Mouse (Mus musculus) embryonic facial prominence, embryonic 14.5 days (tissue): Measurements from ENCODE around the gene D630045J12Rik. TPM values are rescaled to one million over a fixed set of nuclear protein-coding genes. Genes with fewer than 3 reads are reported as not detected.
A peak's percentile ranks its signal among the peaks of the same experiment; 100 is the strongest.

Source experiments
- ATAC-seq: fragments of 200-750 bp; cut with Nextera tagmentation; 2 replicates; pipeline ENCODE4 v1.8.0; 2017; ENCODE audit warnings: low read depth, moderate number of reproducible peaks, moderate TSS enrichment
- DNase-seq: peaks from one replicate; pipeline ENCODE4 v3.0.0-alpha.2; 2015; ENCODE audit warnings: low spot score
- H3K27ac ChIP-seq: fragments of 300-500 bp; sonication (generic); replicated peaks from 2 replicates; pipeline ENCODE4 v1.5.1; 2014; ENCODE audit warnings: low read depth, mild to moderate bottlenecking, low read length, moderate library complexity
- H3K27me3 ChIP-seq: fragments of 300-500 bp; sonication (generic); replicated peaks from 2 replicates; pipeline ENCODE4 v1.6.1; 2014; ENCODE audit warnings: low read length; ENCODE audit not compliant: control insufficient read depth, insufficient read depth
- H3K36me3 ChIP-seq: fragments of 300-500 bp; sonication (generic); 2 replicates; pipeline ENCODE4 v1.6.1; 2014; ENCODE audit warnings: low read length, mixed read lengths; ENCODE audit not compliant: control insufficient read depth, insufficient read depth
- H3K4me1 ChIP-seq: fragments of 300-500 bp; sonication (generic); 2 replicates; pipeline ENCODE4 v1.6.1; 2014; ENCODE audit warnings: antibody characterized with exemption, low read length; ENCODE audit not compliant: control insufficient read depth, insufficient read depth
- H3K4me2 ChIP-seq: fragments of 300-500 bp; sonication (generic); 2 replicates; pipeline ENCODE4 v1.6.1; 2014; ENCODE audit warnings: low read depth, mild to moderate bottlenecking, low read length, moderate library complexity, mixed read lengths
- H3K4me3 ChIP-seq: fragments of 300-500 bp; sonication (generic); 2 replicates; pipeline ENCODE4 v1.5.1; 2014; ENCODE audit warnings: low read depth, mild to moderate bottlenecking, low read length
- H3K9ac ChIP-seq: fragments of 300-500 bp; sonication (generic); 2 replicates; pipeline ENCODE4 v1.6.1; 2014; ENCODE audit warnings: low read depth, mild to moderate bottlenecking, low read length, moderate library complexity, mixed read lengths
- H3K9me3 ChIP-seq: fragments of 300-500 bp; sonication (generic); 2 replicates; pipeline ENCODE4 v1.6.1; 2016; ENCODE audit warnings: low read length; ENCODE audit not compliant: control insufficient read depth
- WGBS: fragments of 180-500 bp; shearing (Covaris S2); extraction: QIAGEN DNeasy Blood & Tissue Kit; methylation state at CpG from one replicate; pipeline ENCODE4 v1.1.7; 2014; 5-methylcytosine and 5-hydroxymethylcytosine counted together
- polyA plus RNA-seq: library from polyadenylated mRNA; unstranded; fragments of >200 nt; fragmentation: Nextera tagmentation; extraction: Ambion mirVana; gene quantifications from 2 replicates; pipeline ENCODE4 v1.2.1, GENCODE M21; 2014

The D630045J12Rik gene
- polyA plus RNA-seq, 1 experiment from 2014 or later, result 6.0 TPM

DNA sequence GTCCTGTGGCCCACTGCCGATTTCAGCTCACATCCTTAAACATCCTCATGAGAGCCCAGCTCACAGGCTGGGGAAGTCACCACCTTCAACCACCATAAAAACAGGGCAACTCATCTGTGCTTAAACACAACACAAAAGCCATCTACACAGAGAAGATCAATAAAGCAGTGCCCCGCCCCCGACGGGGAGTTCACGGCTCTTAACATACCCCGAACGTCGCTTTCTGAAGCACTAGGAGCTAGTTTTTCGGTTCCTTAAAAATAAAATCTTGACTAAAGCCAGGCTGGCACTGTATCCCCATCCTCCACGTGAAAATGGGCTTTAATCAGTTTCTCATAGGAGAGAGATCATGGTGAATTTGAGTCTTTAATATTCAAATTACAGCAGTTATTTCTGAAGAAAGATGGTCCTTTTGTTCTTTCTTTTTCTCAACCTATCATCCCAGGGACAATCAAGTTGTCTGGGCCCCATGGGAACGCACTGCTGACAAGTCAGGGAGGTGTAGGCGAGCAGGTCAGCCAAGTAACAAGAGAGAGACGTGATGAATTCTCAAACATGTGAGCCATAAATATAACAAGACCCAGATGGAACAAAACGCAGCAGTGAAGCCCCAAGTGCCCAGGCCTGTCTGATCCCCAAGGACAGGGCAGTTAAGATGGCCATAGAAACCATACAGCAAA lies 90.8 kb downstream of the D630045J12Rik start:
- 63% methylated on average over 14 of the region's 14 CpGs for WGBS

DNA sequence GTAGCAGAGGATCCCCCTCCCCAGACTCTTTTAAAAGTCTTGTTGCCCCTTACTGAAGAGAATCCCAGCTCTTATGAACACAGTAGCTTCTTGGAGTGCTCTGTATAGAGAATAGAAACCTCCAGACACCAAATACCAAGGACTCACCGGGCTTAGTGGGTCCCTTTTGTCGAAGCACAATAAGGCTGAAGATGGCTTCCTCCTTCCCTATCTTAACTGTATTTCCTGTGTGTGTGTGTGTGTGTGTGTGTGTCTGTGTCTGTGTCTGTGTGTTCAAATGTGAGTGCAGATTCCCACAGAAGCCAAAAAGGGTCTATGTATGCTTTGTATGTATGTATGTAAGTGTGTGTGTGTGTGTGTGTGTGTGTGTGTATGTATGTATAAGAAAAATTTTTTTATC lies 93.3 kb downstream of the D630045J12Rik start:
- H3K4me1 ChIP-seq, result peaks cover 5% of the 10 kb centered on the region
- WGBS, result 71% methylated on average over 2 of the region's 2 CpGs
- no peaks in the 10 kb centered on the region for H3K9me3 ChIP-seq
- H3K27ac ChIP-seq, result no peak overlapping the region; the same call in 1 of the 2 replicates
- no peak overlapping the region for H3K4me3 ChIP-seq
- no peak overlapping the region for H3K4me2 ChIP-seq
- no peak overlapping the region for H3K9ac ChIP-seq
- peaks cover 16% of the 10 kb centered on the region; the same call in 1 of the 2 replicates for H3K36me3 ChIP-seq
- H3K27me3 ChIP-seq, result no peaks in the 10 kb centered on the region
- DNase-seq (no peak), ATAC-seq (no peak)

More for the DNA sequence above, 90.8 kb downstream of the D630045J12Rik start:
- no peaks in the 10 kb centered on the region for H3K9me3 ChIP-seq
- no peak for DNase-seq
- no peak overlapping the region for H3K4me2 ChIP-seq
- no peak overlapping the region for H3K4me3 ChIP-seq
- H3K36me3 ChIP-seq, result peaks cover 14% of the 10 kb centered on the region
- no peaks in the 10 kb centered on the region for H3K27me3 ChIP-seq
- peaks cover 10% of the 10 kb centered on the region for H3K4me1 ChIP-seq
- no peak for ATAC-seq
- no peak overlapping the region for H3K9ac ChIP-seq
- H3K27ac ChIP-seq, result no peak overlapping the region

DNA sequence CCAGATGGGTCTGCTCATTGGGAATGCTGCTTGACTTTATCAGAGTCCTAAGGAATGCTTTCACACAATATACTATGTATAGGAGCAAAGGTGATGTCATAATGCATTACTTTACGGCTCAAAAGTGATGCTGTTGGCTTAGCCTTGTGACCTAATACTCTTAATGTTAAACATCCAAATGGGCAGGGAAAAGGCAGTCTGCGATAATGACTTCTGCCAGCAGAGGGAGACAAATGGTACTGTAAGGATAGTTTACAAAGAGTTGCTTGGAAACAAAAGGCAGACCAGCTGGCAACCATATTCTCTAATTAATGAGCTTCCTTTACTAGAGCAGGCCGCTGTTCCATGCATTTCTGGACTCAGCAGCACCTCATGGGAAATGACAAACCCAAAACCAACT lies 93.7 kb downstream of the D630045J12Rik start:
- no peaks in the 10 kb centered on the region for H3K9me3 ChIP-seq
- DNase-seq (peak; percentile 94), ATAC-seq (peak; percentile 76; the same call in 1 of the 2 replicates)
- H3K4me2 ChIP-seq, result no peak overlapping the region
- peaks cover 2% of the 10 kb centered on the region; the same call in 1 of the 2 replicates for H3K4me1 ChIP-seq
- H3K27ac ChIP-seq, result no peak overlapping the region; the same call in 1 of the 2 replicates
- no peak overlapping the region for H3K4me3 ChIP-seq
- no peak overlapping the region for H3K9ac ChIP-seq
- 9% methylated on average over 3 of the region's 3 CpGs for WGBS
- H3K36me3 ChIP-seq, result peaks cover 20% of the 10 kb centered on the region; the same call in 1 of the 2 replicates
- no peaks in the 10 kb centered on the region for H3K27me3 ChIP-seq

DNA sequence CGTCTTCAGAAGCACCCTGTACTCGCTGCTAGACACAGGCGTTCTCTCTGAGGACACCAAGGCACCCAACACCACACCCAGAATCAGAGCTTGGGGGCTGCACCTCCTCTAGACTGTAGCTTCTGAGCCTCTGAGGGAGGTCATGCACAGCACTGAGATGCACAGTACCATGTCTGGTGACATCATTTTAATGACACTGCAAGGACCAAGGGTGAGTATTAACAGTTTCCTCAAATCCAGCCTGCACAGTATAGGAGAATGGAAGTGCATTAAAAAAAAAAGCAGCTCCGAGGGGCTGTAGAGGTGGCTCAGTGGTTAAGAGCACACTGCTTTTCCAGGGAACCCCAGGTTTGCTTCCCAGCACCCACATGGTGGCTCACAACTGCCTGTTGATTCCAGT lies 94.2 kb downstream of the D630045J12Rik start:
- H3K36me3 ChIP-seq, result peaks cover 26% of the 10 kb centered on the region; the same call in 1 of the 2 replicates
- H3K9ac ChIP-seq, result no peak overlapping the region
- 83% methylated on average over 4 of the region's 4 CpGs for WGBS
- H3K4me3 ChIP-seq, result no peak overlapping the region
- H3K27me3 ChIP-seq, result no peaks in the 10 kb centered on the region
- H3K9me3 ChIP-seq, result no peaks in the 10 kb centered on the region
- H3K4me2 ChIP-seq, result no peak overlapping the region
- ATAC-seq, result no peak
- no peaks in the 10 kb centered on the region for H3K4me1 ChIP-seq
- DNase-seq, result no peak
- no peak overlapping the region for H3K27ac ChIP-seq

- Histone ChIP-seq H3K9me3 (no peaks in the 10 kb centered on the region), H3K4me1 (no peaks in the 10 kb centered on the region), H3K27me3 (no peaks in the 10 kb centered on the region), H3K4me3 (no peak overlapping the region), H3K36me3 (peaks cover 21% of the 10 kb centered on the region; the same call in 1 of the 2 replicates), H3K27ac (no peak overlapping the region), H3K4me2 (no peak overlapping the region), H3K9ac (no peak overlapping the region)
- ATAC-seq, result no peak
- WGBS, result 75% methylated on average over 16 of the region's 16 CpGs
- DNase-seq, result no peak
Measured at GRCm38 (mm10) chr6:38157925-38158324, 95.9 kb downstream of the D630045J12Rik start.

- Histone ChIP-seq H3K27ac (no peak overlapping the region), H3K27me3 (no peaks in the 10 kb centered on the region), H3K9ac (no peak overlapping the region), H3K9me3 (no peaks in the 10 kb centered on the region), H3K4me1 (no peaks in the 10 kb centered on the region), H3K4me3 (no peak overlapping the region), H3K36me3 (peaks cover 24% of the 10 kb centered on the region; the same call in 1 of the 2 replicates), H3K4me2 (no peak overlapping the region)
- 84% methylated on average over 5 of the region's 5 CpGs for WGBS
- ATAC-seq, result no peak
- DNase-seq, result no peak
Measured at GRCm38 (mm10) chr6:38156204-38156603, 97.6 kb downstream of the D630045J12Rik start.

DNA sequence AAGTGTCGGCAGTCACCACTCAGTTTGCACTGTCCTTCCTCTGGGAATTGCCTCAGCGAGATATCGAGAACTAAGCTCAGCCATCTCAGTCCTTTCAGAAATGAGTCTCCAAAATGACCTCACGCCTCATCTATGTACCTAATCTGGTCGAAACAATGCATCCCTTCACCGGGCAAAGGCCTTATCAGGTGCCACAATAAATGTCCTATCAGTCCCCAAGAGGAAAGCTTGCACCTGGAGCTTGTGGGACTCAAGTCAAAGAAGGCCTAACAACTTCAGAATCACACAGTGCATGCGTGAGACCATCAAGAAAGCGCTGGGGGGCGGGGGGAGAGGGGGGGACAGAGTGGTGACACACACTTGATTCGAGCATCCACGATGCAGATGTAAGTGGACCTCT lies 101.5 kb downstream of the D630045J12Rik start:
- H3K9ac ChIP-seq, result no peak overlapping the region
- no peak overlapping the region for H3K4me2 ChIP-seq
- ATAC-seq (no peak), DNase-seq (no peak)
- no peak overlapping the region for H3K4me3 ChIP-seq
- H3K4me1 ChIP-seq, result 0 out of 2 replicates have a peak, but pooled peaks cover 2% of the 10 kb centered on the region
- H3K27me3 ChIP-seq, result no peaks in the 10 kb centered on the region
- peaks cover 40% of the 10 kb centered on the region for H3K36me3 ChIP-seq
- H3K27ac ChIP-seq, result no peak overlapping the region
- no peaks in the 10 kb centered on the region for H3K9me3 ChIP-seq
- WGBS, result 84% methylated on average over 9 of the region's 11 CpGs

DNA sequence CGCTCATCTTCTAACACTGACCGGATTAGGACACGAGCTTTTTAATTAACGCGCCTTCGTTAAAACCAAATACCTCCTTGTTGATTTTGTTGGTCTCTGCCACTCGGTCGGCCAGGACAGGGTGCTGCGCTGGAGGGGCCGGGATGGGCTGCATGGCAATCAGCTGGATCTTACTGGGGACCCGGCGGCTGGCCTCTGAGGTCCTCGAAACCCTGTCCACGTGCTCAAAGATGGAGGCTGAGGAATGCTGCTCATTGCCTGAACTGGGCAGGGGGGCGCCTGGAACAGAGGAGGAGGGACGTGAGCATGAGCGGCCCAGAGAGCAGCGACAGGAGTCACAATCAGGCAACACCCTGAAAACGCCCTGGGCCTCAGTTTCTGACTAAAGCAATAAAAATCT lies 104.3 kb downstream of the D630045J12Rik start:
- Histone ChIP-seq H3K27me3 (no peaks in the 10 kb centered on the region), H3K4me3 (no peak overlapping the region), H3K4me1 (peaks cover 7% of the 10 kb centered on the region; the same call in 1 of the 2 replicates), H3K27ac (no peak overlapping the region), H3K9me3 (no peaks in the 10 kb centered on the region), H3K4me2 (no peak overlapping the region), H3K36me3 (peaks cover 41% of the 10 kb centered on the region), H3K9ac (no peak overlapping the region)
- WGBS, result 80% methylated on average over 19 of the region's 19 CpGs
- no peak for ATAC-seq
- DNase-seq, result no peak

DNA sequence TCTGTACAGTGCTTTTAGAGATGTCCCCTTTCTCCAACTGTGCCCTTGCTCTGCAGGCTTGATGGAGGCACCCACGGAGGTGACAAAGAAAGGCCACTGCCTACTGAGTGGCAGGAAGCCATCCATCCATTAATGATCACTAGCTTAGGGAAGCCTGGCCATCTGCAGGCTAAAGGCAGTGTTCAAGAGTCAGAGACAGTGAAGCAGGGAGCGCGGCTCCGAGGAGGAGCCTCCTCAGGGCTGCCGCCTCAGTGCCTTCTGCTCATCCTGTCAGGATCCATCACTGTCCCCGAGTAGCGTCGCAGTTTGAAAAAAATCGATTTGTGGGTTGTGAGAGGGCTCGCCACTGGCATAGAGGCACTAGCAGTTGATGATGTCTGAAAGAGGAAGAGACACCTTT lies 105.2 kb downstream of the D630045J12Rik start:
- Histone ChIP-seq H3K4me3 (no peak overlapping the region), H3K27me3 (no peaks in the 10 kb centered on the region), H3K27ac (no peak overlapping the region), H3K9me3 (no peaks in the 10 kb centered on the region), H3K4me1 (peaks cover 15% of the 10 kb centered on the region; the same call in 1 of the 2 replicates), H3K9ac (no peak overlapping the region), H3K36me3 (peaks cover 41% of the 10 kb centered on the region), H3K4me2 (no peak overlapping the region)
- no peak for ATAC-seq
- no peak for DNase-seq
- WGBS, result 90% methylated on average over 10 of the region's 10 CpGs
